Mouse (Mus musculus) WW6 (cell line): Measurements from ENCODE around the gene Il17rb.

Source experiments
- DNase-seq: peaks from one replicate; pipeline ENCODE4 v3.0.0-alpha.2; 2013; ENCODE audit warnings: low read depth, low spot score

Il17rb gene

GRCm38 (mm10) chr14:30008733-30009575, at the start of gene Il17rb, which contains the start of gene Chdh:
TSS of gene Il17rb (minus strand) at chr14:30008896.
TSS of gene Chdh (plus strand) at chr14:30009023.
- DNase-seq, result no peak

GRCm38 (mm10) chr14:30056031-30056766, 47.5 kb upstream of the Il17rb start:
- DNase-seq, result no peak

- DNase-seq, result no peak
Observed at GRCm38 (mm10) chr14:30054922-30055321, 46.2 kb upstream of the Il17rb start.

- no peak for DNase-seq
Observed at GRCm38 (mm10) chr14:30050280-30050679, 41.6 kb upstream of the Il17rb start.

GRCm38 (mm10) chr14:30048049-30048448, 39.4 kb upstream of the Il17rb start:
- no peak for DNase-seq

- DNase-seq, result no peak
Observed at GRCm38 (mm10) chr14:30046976-30047375, 38.3 kb upstream of the Il17rb start.

GRCm38 (mm10) chr14:30045704-30046220, 37.1 kb upstream of the Il17rb start:
- no peak for DNase-seq

GRCm38 (mm10) chr14:30045239-30045638, 36.5 kb upstream of the Il17rb start:
- no peak for DNase-seq

- no peak for DNase-seq
Observed at GRCm38 (mm10) chr14:30043356-30043940, 34.8 kb upstream of the Il17rb start.

GRCm38 (mm10) chr14:30041836-30042235, 33.1 kb upstream of the Il17rb start:
- DNase-seq, result no peak

- no peak for DNase-seq
Observed at GRCm38 (mm10) chr14:30039413-30039812, 30.7 kb upstream of the Il17rb start.

- no peak for DNase-seq
Observed at GRCm38 (mm10) chr14:30038431-30038830, 29.7 kb upstream of the Il17rb start.

GRCm38 (mm10) chr14:30033405-30033804, 24.7 kb upstream of the Il17rb start:
- no peak for DNase-seq

GRCm38 (mm10) chr14:30027378-30027777, 18.7 kb upstream of the Il17rb start:
- no peak for DNase-seq

- no peak for DNase-seq
Observed at GRCm38 (mm10) chr14:30024387-30024786, 15.7 kb upstream of the Il17rb start.

- no peak for DNase-seq
Observed at GRCm38 (mm10) chr14:30022471-30022870, 13.8 kb upstream of the Il17rb start.

GRCm38 (mm10) chr14:30019792-30020575, 11.3 kb upstream of the Il17rb start:
- no peak for DNase-seq

- DNase-seq, result no peak
Observed at GRCm38 (mm10) chr14:30019375-30019774, 10.7 kb upstream of the Il17rb start.

- no peak for DNase-seq
Observed at GRCm38 (mm10) chr14:30018846-30019245, 10.2 kb upstream of the Il17rb start.

- DNase-seq, result no peak
Observed at GRCm38 (mm10) chr14:30018463-30018801, 9.7 kb upstream of the Il17rb start.

- no peak for DNase-seq
Observed at GRCm38 (mm10) chr14:30017794-30018462, 9.2 kb upstream of the Il17rb start.
